Mouse (Mus musculus) limb, embryonic 14.5 days (tissue): Measurements from ENCODE around the gene Fancc. TPM values are rescaled to one million over a fixed set of nuclear protein-coding genes. Genes with fewer than 3 reads are reported as not detected.

ENCODE experiments used
- ATAC-seq: fragments of 200-750 bp; cut with Nextera tagmentation; 2 replicates; pipeline ENCODE4 v1.8.0; 2017; ENCODE audit warnings: low read depth, moderate number of reproducible peaks, moderate TSS enrichment; ENCODE audit not compliant: low FRiP score
- DNase-seq: peaks from one replicate; pipeline ENCODE4 v3.0.0-alpha.2; 2015; ENCODE audit warnings: low spot score
- H3K27ac ChIP-seq: fragments of 300-500 bp; sonication (generic); replicated peaks from 2 replicates; pipeline ENCODE4 v1.5.1; 2014; ENCODE audit warnings: low read depth, mild to moderate bottlenecking, low read length, moderate library complexity, mixed read lengths
- H3K27me3 ChIP-seq: fragments of 300-500 bp; sonication (generic); 2 replicates; pipeline ENCODE4 v1.6.1; 2014; ENCODE audit warnings: low read length, mixed read lengths; ENCODE audit not compliant: control insufficient read depth, insufficient read depth
- H3K36me3 ChIP-seq: fragments of 300-500 bp; sonication (generic); 2 replicates; pipeline ENCODE4 v1.6.1; 2014; ENCODE audit warnings: mild to moderate bottlenecking, low read length, moderate library complexity, mixed read lengths; ENCODE audit not compliant: control insufficient read depth, insufficient read depth
- H3K4me1 ChIP-seq: fragments of 300-500 bp; sonication (generic); 2 replicates; pipeline ENCODE4 v1.6.1; 2014; ENCODE audit warnings: antibody characterized with exemption, low read length, mixed read lengths; ENCODE audit not compliant: control insufficient read depth, insufficient read depth
- H3K4me2 ChIP-seq: fragments of 300-500 bp; sonication (generic); replicated peaks from 2 replicates; pipeline ENCODE4 v1.6.1; 2014; ENCODE audit warnings: low read depth, mild to moderate bottlenecking, low read length, moderate library complexity; ENCODE audit not compliant: severe bottlenecking
- H3K4me3 ChIP-seq: fragments of 300-500 bp; sonication (generic); replicated peaks from 2 replicates; pipeline ENCODE4 v1.5.1; 2014; ENCODE audit warnings: low read length
- H3K9ac ChIP-seq: fragments of 300-500 bp; sonication (generic); 2 replicates; pipeline ENCODE4 v1.6.1; 2014; ENCODE audit warnings: mild to moderate bottlenecking, low read depth, low read length, moderate library complexity; ENCODE audit not compliant: severe bottlenecking
- H3K9me3 ChIP-seq: fragments of 300-500 bp; sonication (generic); 2 replicates; pipeline ENCODE4 v1.6.1; 2016; ENCODE audit warnings: low read length; ENCODE audit not compliant: control insufficient read depth
- POLR2A ChIP-seq: fragments of 200-500 bp; IDR thresholded peaks from 2 replicates; pipeline ENCODE4 v1.8.0; 2012; ENCODE audit warnings: inconsistent platforms, mild to moderate bottlenecking, moderate library complexity, borderline replicate concordance; ENCODE audit not compliant: insufficient read depth, insufficient read length; ENCODE audit errors: extremely low read depth
- WGBS: fragments of 180-500 bp; shearing (Covaris S2); extraction: QIAGEN DNeasy Blood & Tissue Kit; methylation state at CpG from one replicate; pipeline ENCODE4 v1.1.7; 2014; 5-methylcytosine and 5-hydroxymethylcytosine counted together
- polyA plus RNA-seq, 2 experiments: library from polyadenylated mRNA; depleted of rRNA in 1 of 2; stranded (reverse) in 1 of 2; unstranded in 1 of 2; fragments of >200 nt; fragmentation: Nextera tagmentation in 1 of 2; extraction: Ambion mirVana in 1 of 2; gene quantifications; 2 replicates each; pipeline versions ENCODE4 v1.2.1 to v1.2.3; 2012 to 2014

Gene Fancc
- polyA plus RNA-seq, 2 experiments: 20.5 to 22.8 TPM

DNA sequence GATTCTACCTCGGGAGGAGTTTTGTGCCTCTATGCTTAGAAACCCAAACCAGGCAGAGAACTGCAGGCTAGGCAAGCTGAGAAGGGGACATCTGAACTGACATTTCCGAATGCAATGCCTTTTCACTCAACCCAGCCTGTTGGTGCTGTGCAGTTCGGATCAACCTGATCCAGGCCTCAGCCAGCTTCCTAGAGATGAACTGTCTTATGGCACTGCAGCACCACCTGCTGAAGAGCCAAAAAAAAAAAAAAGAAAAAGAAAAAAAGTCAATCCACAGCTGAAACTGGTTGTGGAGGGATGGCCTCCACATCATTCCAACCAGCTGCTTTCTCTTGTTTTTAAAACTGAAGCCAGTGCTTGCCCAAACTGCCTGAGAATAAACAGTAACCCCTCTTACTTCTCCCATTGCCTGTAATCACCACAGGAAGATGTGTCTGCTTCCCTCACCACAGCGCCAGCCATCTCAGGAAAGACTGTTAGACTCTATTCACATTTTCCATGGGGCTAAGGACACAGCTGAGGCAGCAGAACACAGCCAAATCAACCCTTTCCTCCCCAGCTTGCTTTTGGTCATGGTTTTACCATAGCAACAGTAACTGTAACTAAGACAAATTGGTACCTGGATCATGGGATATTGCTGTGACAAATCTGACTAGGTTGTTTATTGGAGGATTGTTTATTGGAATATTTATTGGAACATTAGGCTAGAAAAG is 85.6 kb downstream of the Fancc start:
- Histone ChIP-seq H3K9me3 (no peaks in the 10 kb centered on the region), H3K27me3 (no peaks in the 10 kb centered on the region), H3K4me1 (peaks cover 7% of the 10 kb centered on the region; the same call in 1 of the 2 replicates), H3K27ac (0 out of 2 replicates have a peak overlapping the region, but pooled peaks have one; percentile 48), H3K9ac (no peak overlapping the region), H3K36me3 (no peaks in the 10 kb centered on the region), H3K4me3 (no peak overlapping the region), H3K4me2 (no peak overlapping the region)
- 42% methylated on average over 4 of the region's 4 CpGs for WGBS
- ATAC-seq: no peak
- no peak for TF ChIP-seq POLR2A
- DNase-seq: no peak

DNA sequence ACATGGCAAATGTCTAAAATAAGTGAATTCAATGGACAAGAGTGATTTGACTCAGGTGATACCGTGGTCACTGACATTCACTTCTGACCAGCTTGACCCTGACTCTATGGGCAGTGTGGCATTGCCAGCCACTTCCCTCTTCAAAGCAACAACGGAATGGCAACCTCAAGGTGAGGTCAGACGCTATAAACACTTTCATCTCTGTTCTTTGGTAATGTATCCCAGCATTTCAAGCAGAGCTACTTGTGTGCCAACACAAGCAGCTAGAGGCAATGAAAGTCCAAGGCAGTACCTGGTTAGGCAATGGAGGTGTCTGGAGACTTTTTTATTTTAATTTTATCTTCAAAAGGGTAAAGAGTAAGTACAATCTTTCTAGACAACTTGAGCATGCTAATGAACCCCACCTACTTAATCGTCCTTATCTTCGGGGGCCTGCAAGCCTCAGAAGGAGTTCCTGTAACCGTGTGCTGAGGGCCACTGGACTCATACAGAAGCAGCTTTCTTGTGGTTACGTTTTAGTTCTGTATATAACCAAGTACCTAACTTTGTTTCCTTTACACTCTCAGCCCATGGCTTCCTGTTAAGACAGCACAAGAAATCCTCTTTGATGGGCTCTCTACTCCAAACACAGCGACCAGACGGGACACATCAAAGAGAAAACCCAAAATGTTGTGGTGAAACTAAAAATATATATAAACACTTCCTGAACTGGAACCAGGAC is 86.3 kb downstream of the Fancc start:
- no peak for TF ChIP-seq POLR2A
- 54% methylated on average over 9 of the region's 9 CpGs for WGBS

DNA sequence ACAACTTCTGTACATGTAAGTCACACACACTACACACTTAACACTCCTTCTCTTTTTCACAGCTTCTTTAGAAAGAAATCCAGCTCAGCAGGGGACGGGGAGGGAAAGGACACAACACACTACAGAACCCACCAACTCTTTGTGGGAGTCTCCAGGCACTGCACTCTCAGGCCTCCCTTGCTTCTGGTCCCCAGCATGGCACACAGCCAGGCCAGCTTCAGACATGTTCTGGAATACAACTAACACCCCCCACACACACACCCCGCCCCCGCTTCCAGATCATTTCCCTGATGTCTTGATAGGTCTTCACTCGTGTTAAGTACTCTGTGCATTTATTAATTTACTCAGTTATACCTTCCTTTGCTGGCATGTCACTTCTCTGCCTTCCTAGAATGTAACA is 91.9 kb downstream of the Fancc start:
- Histone ChIP-seq H3K9ac (no peak overlapping the region), H3K27me3 (no peaks in the 10 kb centered on the region), H3K9me3 (no peaks in the 10 kb centered on the region), H3K4me1 (no peaks in the 10 kb centered on the region), H3K4me3 (no peak overlapping the region), H3K27ac (no peak overlapping the region), H3K36me3 (no peaks in the 10 kb centered on the region), H3K4me2 (no peak overlapping the region)
- TF ChIP-seq POLR2A: no peak
- ATAC-seq: no peak
- WGBS: 82% methylated on average over 4 of the region's 4 CpGs
- no peak for DNase-seq

More for the DNA sequence above, 86.3 kb downstream of the Fancc start:
- Histone ChIP-seq H3K27me3 (no peaks in the 10 kb centered on the region), H3K27ac (0 out of 2 replicates have a peak overlapping the region, but pooled peaks have one; percentile 48), H3K36me3 (no peaks in the 10 kb centered on the region), H3K4me3 (no peak overlapping the region), H3K4me2 (no peak overlapping the region), H3K9me3 (no peaks in the 10 kb centered on the region), H3K4me1 (peaks cover 7% of the 10 kb centered on the region; the same call in 1 of the 2 replicates), H3K9ac (no peak overlapping the region)
- ATAC-seq (no peak), DNase-seq (no peak)

DNA sequence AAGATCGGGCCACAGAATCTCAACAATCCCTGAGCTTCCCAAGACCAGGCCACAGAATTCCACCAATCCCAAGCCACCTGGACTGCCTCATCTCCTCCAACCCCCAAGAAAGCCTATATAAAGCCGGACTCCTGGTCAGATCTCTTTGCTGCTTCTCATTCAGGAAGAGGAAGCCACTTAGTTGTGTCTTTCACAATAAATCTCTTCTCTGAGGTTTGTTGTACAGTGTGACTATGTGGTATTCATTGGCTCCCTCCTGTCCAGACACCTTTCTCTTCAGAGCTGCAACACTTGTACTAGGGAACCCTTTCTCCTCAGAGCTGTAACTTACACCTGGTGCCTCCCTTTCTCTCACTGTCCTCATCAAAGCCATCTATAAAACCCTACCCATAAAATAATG is 92.4 kb downstream of the Fancc start:
- Histone ChIP-seq H3K4me2 (no peak overlapping the region), H3K9ac (no peak overlapping the region), H3K27me3 (no peaks in the 10 kb centered on the region), H3K27ac (no peak overlapping the region), H3K4me1 (no peaks in the 10 kb centered on the region), H3K9me3 (no peaks in the 10 kb centered on the region), H3K4me3 (no peak overlapping the region), H3K36me3 (no peaks in the 10 kb centered on the region)
- ATAC-seq (no peak), DNase-seq (no peak)
- TF ChIP-seq POLR2A: no peak
- 90% methylated on average over 2 of the region's 2 CpGs for WGBS

DNA sequence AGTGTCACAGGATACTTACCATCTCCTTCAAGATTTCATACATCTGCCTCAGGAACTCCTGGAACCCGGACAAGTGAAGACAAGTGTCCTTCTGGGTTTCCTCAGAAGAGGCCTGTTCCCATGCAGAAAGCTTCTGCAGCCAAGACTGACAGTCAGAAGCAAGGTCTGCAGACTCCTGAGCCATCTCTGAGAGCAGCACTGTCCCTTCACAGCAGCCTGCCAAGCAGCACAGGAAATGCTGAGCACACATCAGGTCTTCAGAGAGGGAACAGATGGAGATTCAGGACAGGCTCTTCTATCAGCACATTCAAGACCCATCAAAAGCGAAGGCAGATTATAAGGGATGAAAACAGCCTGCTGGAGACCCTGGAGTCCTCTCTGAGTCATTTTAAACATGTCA is 94.3 kb downstream of the Fancc start:
- TF ChIP-seq POLR2A: no peak
- ATAC-seq (no peak), DNase-seq (no peak)
- WGBS: 82% methylated on average over 2 of the region's 2 CpGs
- Histone ChIP-seq H3K4me1 (no peaks in the 10 kb centered on the region), H3K9me3 (no peaks in the 10 kb centered on the region), H3K36me3 (no peaks in the 10 kb centered on the region), H3K4me3 (no peak overlapping the region), H3K27ac (no peak overlapping the region), H3K4me2 (no peak overlapping the region), H3K9ac (no peak overlapping the region), H3K27me3 (no peaks in the 10 kb centered on the region)
